Mouse (Mus musculus) olfactory bulb, adult 2 months (tissue): ENCODE data around the gene Tmem106a. TPM values are rescaled to one million over a fixed set of nuclear protein-coding genes. Genes with fewer than 3 reads are reported as not detected.

ENCODE experiments used
- H3K27ac ChIP-seq: fragments of 200-500 bp; 2 replicates; pipeline ENCODE4 v1.5.1; 2012; ENCODE audit warnings: low read depth, low read length; ENCODE audit not compliant: insufficient read depth
- H3K4me1 ChIP-seq: fragments of 200-500 bp; 2 replicates; pipeline ENCODE4 v1.6.1; 2012; ENCODE audit warnings: low read length; ENCODE audit not compliant: control insufficient read depth, insufficient read depth
- H3K4me3 ChIP-seq: fragments of 200-500 bp; 2 replicates; pipeline ENCODE4 v1.5.1; 2012; ENCODE audit warnings: mild to moderate bottlenecking, low read depth, low read length, moderate library complexity; ENCODE audit not compliant: insufficient read depth
- CTCF ChIP-seq: fragments of 200-500 bp; IDR thresholded peaks from 2 replicates; pipeline ENCODE4 v1.5.1; 2012; ENCODE audit warnings: low read depth, mild to moderate bottlenecking, low read length, moderate library complexity; ENCODE audit not compliant: insufficient read depth
- POLR2A ChIP-seq: fragments of 200-500 bp; IDR thresholded peaks from 2 replicates; pipeline ENCODE4 v1.6.1; 2012; ENCODE audit warnings: mild to moderate bottlenecking, low read depth, low read length, moderate library complexity; ENCODE audit not compliant: insufficient read depth
- WGBS: fragments of 180-500 bp; shearing (Covaris S2); methylation state at CpG from one replicate; pipeline ENCODE4 v1.1.7; 2018; 5-methylcytosine and 5-hydroxymethylcytosine counted together
- polyA plus RNA-seq: library from polyadenylated mRNA; stranded (reverse); fragments of >200 nt; gene quantifications from 2 replicates; pipeline ENCODE4 v1.2.4, GENCODE M21; 2012; ENCODE audit warnings: low replicate concordance; ENCODE audit not compliant: missing spikeins, insufficient read depth, insufficient read length

Tmem106a gene
- polyA plus RNA-seq = not detected in 2 replicates

DNA sequence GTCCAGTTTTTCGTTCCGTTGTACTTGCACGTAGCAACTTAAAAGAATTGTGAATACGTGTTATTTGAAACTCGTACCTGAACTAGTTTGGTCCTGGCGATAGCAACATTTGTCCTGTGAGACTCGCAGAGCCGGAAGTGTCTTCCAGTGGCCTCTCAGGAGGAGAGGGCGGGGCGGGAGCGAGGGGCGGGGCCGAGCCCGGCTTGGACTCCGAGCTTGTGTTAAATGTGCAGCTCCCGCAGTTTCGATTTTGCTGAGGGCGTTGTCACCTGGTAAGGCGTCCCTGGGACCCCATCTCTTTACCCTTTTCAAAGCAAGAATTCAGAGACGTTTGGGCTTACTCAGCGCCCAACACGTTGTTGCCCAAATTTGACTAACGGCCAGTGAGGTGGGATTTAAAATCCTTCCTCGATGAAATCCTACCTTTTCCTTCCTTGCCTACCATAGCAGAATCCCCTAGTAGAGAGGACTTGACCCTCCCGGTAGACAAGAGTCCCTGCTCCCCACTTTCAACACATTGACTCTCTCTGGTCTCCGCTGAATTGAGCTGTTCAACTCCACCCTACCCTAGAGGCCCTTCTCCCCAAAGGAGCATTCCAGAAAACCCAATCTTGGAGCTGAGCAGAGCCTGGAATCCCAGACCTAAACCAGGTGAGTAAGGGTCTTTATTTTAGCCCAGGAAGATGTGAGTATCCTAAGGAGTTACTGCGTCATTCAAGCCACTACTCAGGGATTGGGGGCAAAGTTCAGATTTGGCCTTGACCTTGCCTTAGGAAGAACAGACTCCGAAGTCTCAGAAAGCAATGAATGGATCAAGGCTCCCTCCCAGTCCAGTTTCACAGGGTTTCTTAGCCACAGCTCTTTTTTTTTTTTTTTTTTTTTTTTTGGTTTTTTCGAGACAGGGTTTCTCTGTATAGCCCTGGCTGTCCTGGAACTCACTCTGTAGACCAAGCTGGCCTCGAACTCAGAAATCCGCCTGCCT lies at the start of gene Tmem106a:
Tmem106a (plus strand) TSS at position 189 of the 982 bp plus-strand sequence.
- peak within 1 kb of the TSS; percentile 11; the same call in 1 of the 2 replicates for H3K4me3 ChIP-seq
- WGBS = 30% methylated on average over 31 of the region's 31 CpGs
- no peaks in the 10 kb centered on the region for H3K4me1 ChIP-seq
- no peak for TF ChIP-seq POLR2A
- no peak for TF ChIP-seq CTCF
- H3K27ac ChIP-seq = no peak within 1 kb of the TSS

DNA sequence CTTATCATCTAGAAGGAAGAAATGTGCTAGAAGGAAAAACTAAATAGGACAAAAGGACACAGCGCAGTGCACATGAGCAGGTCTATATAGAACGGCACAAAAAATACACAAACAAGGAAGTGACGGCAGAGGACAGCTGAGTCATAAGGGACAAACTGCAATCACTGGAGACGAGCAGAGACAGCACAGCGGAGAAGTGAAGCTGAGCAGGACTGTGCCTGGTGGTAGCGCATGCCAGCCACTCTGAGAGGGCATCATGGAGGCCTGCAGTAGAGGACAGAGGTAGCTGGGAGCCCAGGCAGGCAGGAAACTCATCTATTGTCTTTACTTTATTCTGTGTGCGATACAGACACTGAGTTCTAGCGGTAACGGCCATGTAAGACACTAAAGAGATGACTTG lies 38.5 kb upstream of the Tmem106a start:
- WGBS = 80% methylated on average over 9 of the region's 9 CpGs
- no peak for TF ChIP-seq POLR2A
- TF ChIP-seq CTCF = no peak
- Histone ChIP-seq H3K27ac (no peak overlapping the region), H3K4me1 (no peaks in the 10 kb centered on the region), H3K4me3 (no peak overlapping the region)

DNA sequence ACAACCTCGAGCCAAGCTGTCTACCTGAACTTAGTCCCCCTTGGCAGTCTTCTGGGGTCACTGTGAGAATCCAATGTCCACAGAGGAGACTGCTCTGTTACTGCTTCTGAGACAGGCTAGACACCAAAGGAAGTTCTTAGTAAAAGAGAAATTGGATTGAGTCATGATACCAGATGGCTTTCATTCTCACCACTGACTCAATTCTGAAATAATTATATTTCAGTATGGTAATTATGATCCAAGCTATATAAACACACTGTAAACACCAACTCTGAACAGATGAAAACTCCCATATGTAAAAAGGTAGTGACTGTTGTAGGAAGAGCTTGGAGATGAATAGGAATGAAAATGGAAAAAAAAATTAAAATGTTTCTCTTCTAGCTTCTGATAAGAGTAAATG lies 37.9 kb upstream of the Tmem106a start:
- TF ChIP-seq CTCF (no peak), POLR2A (no peak)
- H3K4me3 ChIP-seq = no peak overlapping the region
- WGBS = 50% methylated on average over 1 of the region's 1 CpGs
- no peaks in the 10 kb centered on the region for H3K4me1 ChIP-seq
- no peak overlapping the region for H3K27ac ChIP-seq

DNA sequence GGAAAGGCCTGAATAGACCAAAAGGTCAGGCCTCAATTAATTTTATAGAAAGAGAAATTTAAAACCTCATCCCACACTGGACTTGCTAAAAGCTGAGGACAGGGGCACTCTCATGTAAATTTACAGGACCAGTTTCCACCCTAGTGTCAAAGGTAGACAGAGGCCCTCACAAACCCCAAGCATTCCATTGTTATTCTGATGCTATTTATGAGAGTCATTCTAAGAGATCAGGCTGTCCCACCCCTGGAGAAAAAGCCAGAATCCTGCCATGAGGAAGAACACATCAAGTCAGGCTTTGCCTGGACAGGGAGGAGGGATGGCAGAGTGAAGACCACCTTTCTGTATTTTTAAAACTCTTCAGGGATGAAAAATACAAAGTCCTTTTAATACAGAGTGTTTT lies 33.5 kb upstream of the Tmem106a start:
- Histone ChIP-seq H3K4me3 (no peak overlapping the region), H3K27ac (no peak overlapping the region), H3K4me1 (peaks cover 3% of the 10 kb centered on the region; the same call in 1 of the 2 replicates)
- TF ChIP-seq POLR2A = no peak
- TF ChIP-seq CTCF = no peak

DNA sequence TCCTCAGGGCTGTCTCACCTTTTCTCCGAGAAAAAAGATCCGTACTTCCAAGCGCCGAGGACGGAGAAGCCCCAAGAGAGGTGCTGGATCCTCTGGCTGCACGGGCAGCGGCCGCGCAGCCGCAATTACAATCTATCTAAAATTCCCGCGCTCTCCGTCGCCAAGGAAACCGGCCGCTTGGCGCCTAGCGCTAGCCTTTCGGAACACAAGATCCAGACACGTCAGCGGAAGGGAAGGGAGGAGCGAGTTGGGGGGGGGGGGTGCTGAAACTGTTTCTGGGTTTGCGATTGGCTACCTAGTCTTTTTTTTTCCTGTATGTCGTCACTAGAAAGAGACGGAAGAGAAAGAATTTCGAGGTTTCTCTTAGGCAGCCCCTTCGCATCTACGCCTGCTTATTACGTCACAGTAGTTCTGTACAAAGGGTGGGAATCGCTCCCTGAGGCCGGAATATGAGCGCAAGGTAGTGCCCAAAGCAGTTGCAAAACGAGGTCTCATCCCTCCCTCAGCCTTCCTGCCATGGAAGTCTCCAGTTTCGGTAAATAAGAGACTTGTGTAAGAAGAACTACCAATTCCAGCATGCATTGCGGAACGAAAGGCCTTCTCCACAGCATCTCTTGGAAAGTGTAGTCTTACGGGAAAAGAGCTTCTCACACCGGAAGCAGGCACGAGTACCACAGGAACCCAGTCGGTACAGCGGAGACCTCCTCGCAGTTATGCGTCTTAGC lies 30.1 kb upstream of the Tmem106a start, which contains the start of the genes Brca1 and Nbr1:
Brca1 (minus strand) TSS at position 205 of the 725 bp plus-strand sequence.
Nbr1 (plus strand) TSS at position 399 of the 725 bp plus-strand sequence.
- H3K27ac ChIP-seq = peak within 1 kb of the TSS; percentile 99
- under 1% methylated on average over 43 of the region's 43 CpGs for WGBS
- peaks cover 6% of the 10 kb centered on the region; the same call in 1 of the 2 replicates for H3K4me1 ChIP-seq
- TF ChIP-seq CTCF = no peak
- TF ChIP-seq POLR2A = no peak
- peak within 1 kb of the TSS; percentile 91 for H3K4me3 ChIP-seq

DNA sequence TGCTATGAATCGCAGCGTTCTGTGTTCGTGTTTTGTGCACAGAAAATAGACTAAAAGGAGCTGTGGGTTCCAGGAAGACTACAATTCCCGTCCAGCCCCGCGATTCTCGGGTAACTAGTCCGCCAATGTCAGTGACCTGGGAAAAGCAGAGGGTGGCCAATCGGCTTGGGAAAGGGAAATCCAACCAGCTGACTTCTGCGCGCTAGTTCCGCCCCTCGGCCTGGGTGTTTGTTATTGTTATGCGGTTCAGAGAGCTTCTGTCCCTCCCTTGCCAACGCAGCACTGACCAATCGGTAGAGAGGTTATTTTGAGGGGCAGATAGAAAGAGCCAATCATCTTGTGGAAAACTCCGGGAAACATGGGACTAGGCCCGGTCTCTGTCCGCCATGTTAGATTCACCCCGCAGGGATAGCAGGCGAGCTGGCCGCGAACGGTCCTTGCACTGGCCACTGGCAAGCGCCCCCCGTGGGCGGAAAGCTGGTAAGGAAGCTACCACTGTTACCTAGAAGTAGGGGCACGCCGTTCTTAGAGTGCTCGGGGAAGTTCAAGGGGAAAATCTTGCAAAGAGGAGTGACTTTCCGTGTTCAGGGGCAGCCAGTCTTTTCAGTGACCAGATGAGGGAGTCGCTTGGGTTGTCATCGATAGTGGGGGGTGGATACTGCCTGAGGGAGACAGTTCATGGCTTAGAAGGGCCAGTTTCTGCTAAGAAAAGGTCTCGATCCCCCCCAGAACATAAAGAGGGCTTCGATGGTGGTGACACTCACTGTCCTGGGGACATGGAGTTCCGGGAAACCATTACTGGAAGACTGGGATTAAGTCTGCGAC lies 29.4 kb upstream of the Tmem106a start:
- Histone ChIP-seq H3K27ac (peak overlapping the region; percentile 99), H3K4me1 (peaks cover 6% of the 10 kb centered on the region; the same call in 1 of the 2 replicates), H3K4me3 (peak overlapping the region; percentile 91)
- TF ChIP-seq POLR2A (peak; percentile 89), CTCF (no peak)
- under 1% methylated on average over 37 of the region's 37 CpGs for WGBS

DNA sequence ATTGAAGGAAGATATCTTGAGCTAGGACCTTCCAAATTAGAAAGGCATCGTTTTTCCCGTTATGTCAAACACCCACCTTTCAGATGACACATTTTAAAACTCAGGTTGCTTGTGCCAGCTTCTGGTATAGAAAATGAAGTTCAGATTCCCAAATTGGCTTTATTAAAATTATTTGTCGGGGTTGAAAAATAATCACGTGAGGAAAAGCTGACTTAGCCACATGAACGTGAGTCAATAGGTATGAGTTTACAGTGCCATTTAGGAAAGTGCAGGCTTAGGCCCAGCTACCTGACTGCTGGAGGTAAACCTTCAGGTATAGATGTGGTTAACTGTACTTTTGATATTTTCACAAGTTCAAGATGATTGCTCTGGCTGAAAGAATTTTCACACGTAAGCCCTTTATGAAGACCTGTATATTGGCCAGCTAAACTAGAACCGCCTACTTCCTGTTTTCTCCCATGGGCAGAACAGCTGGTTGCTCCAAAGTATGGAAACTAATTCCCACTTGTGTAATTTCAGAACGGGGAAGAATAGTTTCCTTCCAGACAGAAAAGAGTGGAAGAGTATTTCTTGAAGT lies 28.6 kb upstream of the Tmem106a start:
- Histone ChIP-seq H3K4me1 (peaks cover 6% of the 10 kb centered on the region; the same call in 1 of the 2 replicates), H3K27ac (peak overlapping the region; percentile 85; the same call in 1 of the 2 replicates), H3K4me3 (peak overlapping the region; percentile 78; the same call in 1 of the 2 replicates)
- no peak for TF ChIP-seq CTCF
- TF ChIP-seq POLR2A = no peak
- 7% methylated on average over 8 of the region's 8 CpGs for WGBS

DNA sequence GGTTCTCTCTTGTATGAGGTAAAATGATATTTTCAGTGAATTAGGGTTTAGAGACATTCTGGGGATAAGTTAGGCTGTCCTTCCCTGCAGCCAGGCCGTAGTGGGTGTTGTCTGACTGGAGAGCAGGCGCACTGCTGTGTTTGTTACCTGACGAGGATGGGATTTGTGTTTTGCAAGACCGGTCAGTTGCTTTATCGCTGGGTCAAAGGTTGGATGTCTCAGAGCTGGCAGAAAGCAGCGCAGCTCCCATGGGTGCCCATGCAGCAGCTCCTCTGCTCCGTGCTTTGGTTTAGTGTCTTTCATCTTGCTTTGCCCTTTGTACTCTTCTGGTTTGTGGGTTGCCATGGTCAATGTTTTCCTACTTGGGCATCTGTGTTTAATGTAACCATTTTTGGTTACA lies 25.5 kb upstream of the Tmem106a start:
- no peak overlapping the region for H3K27ac ChIP-seq

More for the DNA sequence above, 25.5 kb upstream of the Tmem106a start:
- Histone ChIP-seq H3K4me3 (no peak overlapping the region), H3K4me1 (peaks cover 3% of the 10 kb centered on the region; the same call in 1 of the 2 replicates)
- TF ChIP-seq CTCF = no peak
- TF ChIP-seq POLR2A = no peak
- 86% methylated on average over 7 of the region's 7 CpGs for WGBS
